Mouse (Mus musculus) layer of hippocampus, adult 9-10 months (tissue): Measurements from ENCODE around the gene Tanc1.

Source experiments
- DNase-seq: peaks from one replicate; pipeline ENCODE4 v3.0.0; 2022; ENCODE audit warnings: low spot score

Gene Tanc1

DNA sequence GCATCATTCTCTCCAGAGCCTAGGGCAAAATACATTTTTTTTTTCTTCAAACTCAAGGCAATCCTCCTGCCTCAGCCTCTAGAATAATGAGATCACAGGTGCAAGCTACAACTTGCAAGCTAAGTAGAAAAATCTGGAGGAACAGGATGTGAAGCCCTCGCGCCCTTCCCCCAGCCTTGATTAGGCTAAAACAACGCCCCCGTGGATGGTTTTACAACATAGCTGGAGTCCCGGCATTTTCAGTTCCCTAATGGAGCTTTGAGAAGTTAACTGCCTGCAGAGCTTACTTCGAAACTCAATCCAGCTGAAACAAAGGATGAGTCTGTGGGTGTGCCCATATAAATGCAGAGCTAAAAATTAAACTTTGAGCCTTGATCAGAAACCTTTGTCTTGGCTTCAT, 277.9 kb downstream of the Tanc1 start:
- DNase-seq: no peak
